Mouse (Mus musculus): ENCODE results near the gene Slc34a2.

- TF ChIP-seq CTCF (IDR thresholded peaks at IDR 0.05; ENCODE audit: low read depth, low read length) (no peak), POLR2A (IDR thresholded peaks at IDR 0.05; ENCODE audit: borderline replicate concordance, low read depth, low read length) (no peak)
Measured at GRCm38 (mm10) chr5:52995461-52995860, 42.4 kb upstream of the Slc34a2 start.
